Mouse (Mus musculus) MEL-GATA-1-ER (cell line): ENCODE results near the gene Utrn.

Source experiments
- DNase-seq: peaks from one replicate; pipeline ENCODE4 v3.0.0-alpha.2; 2012; ENCODE audit warnings: low read depth; ENCODE audit errors: extremely low read depth

The Utrn gene

DNA sequence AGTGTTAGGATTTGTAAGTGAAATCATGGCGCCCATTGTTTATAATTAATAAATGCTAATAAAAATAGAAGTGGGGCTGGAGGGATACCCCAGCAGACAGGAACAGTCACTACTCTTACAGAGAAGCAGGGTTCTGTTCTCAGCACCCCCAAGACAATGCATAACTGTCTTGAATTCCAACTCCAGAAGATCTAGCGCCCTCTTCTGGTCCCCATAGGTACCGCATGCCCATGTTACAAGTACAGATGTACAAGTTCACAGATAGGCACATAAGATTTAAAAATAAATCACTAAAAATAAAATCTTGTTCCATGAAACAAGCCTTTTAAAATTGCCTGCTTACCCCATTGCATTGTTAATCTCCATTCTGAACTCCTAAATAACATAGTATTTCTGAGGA, 168.6 kb downstream of the Utrn start:
- DNase-seq = peak; percentile 12

DNA sequence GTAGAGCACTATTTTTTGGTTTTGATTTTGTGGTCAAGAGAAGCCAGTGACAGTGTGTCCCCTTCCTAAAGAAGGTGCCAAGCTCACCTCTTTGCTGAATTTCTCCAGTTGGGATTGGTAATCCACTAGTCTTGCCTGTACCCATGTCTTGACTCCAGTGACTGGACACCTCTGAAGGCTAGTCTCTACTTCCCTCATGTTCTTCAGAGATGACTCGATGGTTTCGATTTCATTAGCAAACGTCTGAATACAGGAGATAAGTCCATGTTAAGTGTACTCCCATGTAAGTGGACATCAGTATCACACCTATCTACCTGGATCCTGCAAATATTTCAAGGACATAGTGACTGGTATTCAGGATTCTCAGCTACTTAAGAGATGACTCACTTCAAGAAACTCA, 171.3 kb downstream of the Utrn start:
- no peak for DNase-seq

DNA sequence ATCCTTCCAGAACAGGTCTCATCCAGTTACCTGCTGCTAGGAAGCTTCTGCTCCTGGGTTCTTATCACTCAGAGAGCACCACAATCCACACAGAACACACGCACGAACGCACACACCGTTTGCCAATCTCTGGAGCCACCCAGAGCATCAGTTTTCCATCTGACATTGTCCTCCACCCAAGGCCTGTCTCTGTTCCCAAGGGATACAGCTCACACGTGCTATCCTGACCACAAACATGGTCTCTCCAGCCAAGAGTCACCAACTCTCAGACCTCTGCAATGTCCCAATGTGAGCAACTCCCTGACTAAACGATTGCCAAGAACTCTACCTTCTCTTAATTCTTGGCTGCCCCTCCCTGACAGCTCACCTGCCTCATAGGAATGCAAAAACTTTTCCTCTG, 172.5 kb downstream of the Utrn start:
- no peak for DNase-seq

DNA sequence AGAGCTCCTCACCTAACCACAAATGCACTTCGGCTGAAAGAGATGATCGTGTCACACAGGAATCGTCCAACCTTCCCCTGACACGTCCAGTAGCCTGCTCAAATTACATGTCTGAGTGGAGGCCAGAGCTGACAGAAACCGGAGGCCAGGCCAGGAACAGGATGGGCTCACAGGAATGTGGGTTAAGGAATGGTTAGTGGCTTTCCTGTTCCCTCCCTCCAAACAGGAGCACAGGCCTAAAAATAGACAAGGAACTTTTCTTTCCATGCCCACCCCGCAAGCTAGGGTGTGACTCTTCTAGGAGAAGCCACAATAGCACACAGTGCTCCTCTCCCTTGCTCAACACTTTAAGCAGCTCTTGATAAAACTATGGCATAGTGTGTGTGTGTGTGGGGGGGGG, 174.4 kb downstream of the Utrn start:
- DNase-seq = no peak

DNA sequence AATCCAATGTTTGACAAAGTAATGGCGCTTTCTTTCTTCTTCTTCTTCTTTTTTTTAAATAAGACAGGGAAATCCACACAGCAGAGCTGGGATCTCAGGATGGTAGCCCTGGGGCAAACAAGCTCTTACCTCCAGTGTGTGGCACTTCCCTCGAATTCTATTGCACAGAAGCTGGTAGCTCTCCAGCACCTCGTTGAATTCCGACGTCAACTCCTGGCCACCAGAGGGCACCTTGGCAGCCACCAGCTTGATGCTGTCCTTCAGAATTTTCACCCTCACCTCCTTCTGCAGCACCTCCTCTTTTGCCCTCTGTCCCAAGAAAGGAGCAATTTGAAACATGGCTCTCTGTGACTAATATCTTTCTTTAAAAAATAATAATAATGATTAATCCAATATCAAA, 178.6 kb downstream of the Utrn start:
- DNase-seq = peak; percentile 21

DNA sequence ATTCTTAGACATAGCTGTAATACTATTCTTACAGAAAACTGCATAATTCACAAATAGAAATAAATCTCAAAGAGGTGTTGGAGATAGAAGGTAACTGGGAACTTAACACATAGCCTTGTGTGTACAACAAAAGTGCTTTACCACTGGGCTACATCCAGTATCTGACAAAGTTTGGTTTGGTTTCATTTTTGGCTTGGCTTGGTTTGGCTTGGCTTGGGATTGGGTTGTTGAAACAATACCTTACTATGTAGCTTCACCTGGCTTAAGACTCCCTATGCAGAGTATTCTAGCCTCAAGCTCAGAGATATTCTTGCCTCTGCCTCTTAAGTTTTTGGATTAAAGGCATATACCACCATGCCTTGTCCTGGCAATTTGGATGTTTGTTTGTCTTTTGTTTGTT, 183.5 kb downstream of the Utrn start:
- no peak for DNase-seq

DNA sequence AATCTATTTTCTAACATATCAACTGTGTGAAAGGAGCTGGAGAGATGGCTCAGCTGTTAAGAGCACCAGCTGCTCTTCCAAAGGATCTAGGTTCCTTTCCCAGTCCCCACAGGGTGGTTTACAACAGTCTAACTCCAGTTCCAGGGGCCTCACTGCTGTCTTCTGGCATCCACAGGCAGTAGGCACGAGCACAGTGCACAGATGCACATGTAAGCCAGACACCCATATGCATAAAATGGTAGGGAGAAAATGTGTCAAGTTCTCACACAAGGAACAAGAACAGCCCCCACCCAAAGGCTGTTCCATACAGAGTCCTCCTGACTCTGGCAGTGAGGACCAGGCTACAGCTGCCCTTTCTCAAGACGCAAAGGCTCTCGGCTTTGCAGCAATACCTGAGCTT, 185.1 kb downstream of the Utrn start:
- DNase-seq = no peak

DNA sequence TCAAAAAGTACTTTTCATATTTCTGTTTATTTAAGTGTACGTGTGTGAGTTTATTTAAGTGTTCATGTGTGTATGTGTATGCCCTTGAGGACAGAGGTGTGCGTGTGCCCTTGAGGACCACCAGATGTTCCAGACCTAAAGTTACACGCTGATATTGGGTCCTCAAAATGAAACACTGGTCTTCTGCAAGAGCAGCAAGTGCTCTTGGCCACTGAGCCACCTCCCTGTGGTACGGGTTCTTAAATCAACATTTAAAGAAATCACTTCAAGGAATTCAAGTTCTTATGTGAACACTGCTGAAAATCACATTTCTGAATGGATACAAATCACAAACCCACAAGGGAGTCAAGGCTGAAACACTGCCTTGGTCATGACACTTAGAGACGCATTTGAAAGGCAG, 195.9 kb downstream of the Utrn start:
- no peak for DNase-seq

DNA sequence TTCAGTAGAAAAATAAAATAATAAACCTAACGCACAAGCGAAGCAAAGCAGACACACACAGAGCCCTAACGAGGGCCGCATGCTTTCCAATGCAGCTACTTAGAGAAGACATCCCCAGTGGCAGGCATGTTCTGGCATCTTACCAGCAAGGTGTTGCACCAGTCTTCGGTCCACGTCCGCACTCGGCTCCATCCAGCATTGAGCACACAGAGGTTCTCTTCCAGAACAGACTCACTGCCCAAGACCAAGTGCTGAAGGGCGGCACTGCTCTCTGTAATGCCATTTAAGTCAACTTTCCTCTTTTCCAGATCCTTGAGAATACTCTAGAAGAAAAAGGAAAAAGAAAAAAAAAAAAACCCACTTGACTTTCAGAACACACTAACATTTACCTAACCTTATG, 197.6 kb downstream of the Utrn start:
- no peak for DNase-seq

DNA sequence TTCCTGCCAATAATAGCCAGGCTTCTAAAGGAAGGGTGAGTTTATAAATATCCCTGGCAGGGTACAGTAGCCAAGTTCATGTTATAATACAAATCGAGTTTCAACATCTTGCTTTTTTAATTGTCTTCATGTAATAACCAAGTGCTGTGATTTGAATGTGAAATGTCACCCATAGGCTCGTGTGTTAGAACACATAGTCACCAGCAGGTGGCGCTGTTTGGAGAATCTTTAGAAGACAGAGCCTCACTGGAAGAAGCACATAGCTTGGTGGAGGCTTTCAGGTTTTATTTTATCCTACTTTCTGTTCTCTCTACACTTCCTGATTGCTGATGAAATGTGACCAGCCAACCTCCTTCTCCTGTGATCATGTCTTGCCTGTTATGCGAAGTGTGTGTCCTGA, 207.1 kb downstream of the Utrn start:
- no peak for DNase-seq

DNA sequence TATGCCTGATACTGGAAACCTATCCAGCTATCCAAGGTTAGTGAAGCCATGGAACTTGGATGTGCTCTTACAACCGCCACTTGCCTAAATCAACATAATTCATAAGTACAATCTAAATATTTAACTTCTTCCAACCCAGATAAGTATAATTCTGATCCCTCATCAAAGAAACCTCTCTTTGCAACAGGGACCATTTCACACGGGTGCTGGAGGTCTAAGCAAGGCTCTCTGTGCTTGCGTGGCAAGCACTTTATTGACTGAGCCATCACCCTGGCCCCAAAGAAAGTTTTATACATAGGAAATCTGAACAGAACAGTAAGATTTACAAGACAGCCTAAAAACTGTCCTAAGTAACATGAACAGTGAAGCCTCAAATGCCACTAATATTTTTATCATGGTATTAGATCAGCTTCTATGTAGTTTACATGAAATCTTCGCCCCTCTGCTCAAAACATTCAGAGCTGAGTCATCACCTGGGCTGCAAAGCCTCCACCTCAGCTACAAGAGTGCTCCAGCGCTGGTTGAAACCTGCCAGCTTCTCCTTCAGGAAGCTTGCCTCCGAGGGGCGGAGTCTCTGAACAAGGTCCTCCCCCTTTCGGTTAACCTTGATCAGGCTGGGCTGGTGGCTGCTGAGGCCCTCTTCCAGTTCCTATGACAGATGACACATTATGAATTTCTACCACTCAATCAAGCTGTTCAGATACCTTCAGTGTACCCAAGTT, 211.0 kb downstream of the Utrn start:
- no peak for DNase-seq

DNA sequence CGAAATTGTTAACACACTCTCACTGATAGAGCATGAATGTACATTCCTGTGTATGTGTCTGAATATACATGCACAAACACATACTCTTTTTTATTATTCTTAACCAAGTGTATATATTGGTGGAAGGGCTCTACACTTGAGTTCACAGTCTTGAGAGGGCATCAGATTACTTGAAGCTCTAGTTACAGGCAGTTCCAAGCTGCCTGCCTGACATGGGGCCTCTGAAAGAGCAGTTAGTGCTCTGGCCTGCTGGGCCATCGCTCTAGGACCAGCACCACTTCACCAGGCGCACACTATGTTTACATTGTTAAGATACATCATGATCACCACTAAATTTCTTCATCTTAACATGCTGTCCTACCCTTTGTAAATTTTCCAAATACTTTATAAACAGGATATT, 216.2 kb downstream of the Utrn start:
- no peak for DNase-seq

DNA sequence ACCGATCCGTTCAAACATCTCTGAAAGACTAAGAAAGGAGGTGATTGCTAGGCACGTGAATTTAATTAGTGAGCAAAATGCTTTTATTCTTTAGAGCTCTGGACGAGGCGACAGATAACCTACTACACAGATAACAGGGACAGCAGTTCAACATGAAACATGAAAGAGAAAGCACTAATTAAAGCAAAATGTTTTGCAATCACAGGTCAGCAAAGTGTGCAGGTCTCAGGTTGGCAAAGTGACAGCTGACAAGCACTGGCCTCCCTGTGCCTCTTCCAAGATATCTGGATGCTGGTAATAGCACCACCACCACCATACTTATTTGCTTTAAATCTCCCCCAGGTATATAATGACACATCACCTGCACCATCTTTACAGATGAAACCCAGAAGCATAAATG, 223.0 kb downstream of the Utrn start:
- no peak for DNase-seq

DNA sequence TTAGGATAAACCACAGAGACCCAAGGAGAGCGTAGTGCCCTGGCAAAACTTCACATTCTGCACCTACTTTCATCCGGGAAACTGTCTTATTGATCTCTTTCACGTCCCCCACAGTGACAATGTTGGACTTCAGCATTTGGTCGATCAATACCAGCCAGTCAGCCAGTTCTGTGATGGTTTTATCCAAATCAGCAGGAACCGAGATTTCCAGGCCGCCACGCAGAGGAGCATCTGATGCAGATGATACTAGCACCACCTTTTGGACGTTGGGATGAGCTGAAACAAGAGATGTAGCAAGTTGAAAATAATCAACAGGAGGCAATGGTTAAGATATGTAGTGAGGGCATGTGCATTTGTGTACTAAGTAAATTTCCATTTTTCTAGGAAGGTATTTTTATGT, 225.8 kb downstream of the Utrn start:
- DNase-seq = no peak

DNA sequence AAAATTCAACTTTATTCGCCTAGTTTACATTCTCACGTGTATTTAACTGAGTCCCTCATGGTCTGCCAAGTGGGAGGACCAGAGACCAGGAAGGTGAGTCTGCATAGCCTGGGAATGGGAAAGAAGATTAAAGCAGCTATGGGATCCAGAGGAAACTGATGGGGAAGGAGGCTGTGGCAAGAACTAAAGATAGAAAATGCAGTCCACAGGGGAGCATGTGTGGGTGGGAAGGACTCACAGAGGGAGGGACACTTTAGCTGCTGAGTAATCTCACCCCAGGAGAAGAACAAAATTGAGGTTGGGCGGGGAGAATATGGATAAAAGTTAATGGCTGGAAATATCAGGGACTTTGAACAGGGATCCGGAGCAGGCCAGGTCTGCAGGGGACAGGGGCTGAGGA, 229.5 kb downstream of the Utrn start:
- no peak for DNase-seq

DNA sequence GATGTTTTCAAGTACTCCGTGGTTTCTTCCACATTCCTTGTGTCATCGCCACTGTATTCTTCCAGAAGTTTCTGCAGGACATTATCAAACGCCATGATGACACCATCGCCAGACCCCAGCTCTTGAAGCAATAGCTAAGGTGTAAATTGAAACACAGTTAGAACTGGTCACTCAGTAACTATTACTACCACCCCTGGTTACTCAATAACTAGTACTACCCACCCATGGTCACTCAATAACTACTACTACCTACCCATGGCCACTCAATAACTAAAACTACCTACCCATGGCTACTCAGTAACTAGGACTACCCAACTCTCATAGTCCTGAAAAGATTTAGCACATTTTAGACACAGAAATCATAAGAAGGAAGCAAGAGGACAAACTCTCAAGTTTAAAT, 235.2 kb downstream of the Utrn start:
- DNase-seq = no peak

DNA sequence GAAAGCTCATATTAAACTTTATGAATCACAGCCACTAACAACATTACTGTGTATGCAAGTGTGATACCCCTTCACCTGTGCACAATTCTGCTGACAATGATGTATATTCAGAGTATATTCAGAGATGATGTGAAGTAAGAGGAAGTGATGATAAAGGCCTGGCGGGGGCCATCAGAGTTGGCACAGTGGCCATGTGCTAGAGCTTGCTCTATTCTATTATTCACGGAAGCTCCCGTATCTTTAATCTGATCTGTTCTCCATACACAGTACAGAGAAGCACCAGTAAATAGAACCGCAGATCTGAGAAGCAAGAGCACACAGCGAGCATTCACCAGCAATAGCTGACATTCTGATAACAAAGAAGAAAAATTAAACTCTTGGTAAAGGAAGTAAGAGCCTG, 238.2 kb downstream of the Utrn start:
- peak; percentile 10 for DNase-seq

DNA sequence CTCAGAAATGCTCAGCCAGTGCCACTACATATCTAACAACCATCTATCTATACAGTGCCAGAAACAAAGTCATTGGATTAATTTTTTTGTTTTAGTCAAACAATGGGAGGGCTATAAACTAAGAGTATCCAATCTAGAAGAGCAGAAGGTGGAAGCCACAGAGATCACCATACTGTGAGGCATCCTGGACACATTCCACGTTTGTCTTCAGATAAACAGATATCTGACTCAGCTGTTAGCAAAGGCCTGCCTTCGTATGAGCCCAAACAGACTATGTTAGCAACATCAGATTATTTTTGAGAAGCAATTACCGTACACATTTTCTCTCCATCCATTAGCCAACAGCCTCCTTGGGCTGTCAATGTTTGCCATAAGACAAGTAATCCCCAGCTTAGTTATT, 250.8 kb downstream of the Utrn start:
- no peak for DNase-seq

DNA sequence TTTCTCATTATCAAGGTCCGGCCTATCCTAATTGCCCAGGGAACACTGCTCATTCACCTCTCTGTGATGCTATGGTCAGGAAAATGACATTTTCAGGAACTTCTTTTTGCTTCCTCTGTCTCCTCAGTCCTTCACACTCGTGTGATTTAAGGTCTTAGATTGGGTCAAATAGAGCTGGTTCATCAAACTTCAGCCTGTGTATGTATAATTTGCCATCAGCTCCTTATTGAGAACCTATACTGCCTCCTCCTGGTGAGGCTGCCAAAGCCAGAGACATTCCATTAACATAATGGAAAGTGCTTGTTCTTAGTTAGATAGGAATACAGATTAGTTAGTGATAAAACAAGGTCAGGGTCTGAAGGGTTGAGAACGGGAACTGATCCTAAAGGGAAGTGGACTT, 253.4 kb downstream of the Utrn start:
- DNase-seq = no peak

DNA sequence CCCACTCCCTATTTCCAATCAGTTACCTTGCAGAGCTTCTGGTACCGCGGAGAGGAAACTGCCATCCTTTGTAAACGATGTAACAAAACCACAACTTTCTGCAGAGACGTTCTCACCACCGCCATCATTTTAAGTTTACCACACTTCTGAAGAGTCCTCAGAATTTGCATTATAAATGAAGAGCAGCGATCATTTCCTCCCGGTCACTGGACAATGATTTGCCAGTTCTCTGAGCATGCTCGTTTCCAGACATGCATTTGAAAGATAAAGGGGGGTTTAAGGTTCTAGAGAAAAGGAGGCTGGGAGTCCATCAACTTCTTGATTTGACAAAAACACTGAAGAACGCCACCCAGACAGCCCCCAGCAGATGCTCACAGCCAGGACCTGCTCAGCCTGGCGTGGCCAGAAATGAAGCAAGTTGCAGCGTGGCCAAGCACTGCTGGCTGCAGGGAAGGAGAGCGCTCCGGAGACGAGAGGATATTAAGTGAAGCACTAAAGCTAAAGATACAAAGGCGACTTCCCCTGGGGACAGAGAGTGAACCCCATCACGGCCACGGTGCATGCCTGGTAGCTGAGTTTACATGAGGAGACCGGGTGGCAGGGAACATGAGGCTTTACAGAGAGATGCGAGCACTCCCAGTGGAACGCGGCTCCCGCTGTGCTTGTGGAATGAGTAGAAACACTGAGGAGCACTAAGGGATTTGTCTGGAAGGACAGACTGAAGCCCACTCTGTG, 254.5 kb downstream of the Utrn start:
- DNase-seq = no peak

DNA sequence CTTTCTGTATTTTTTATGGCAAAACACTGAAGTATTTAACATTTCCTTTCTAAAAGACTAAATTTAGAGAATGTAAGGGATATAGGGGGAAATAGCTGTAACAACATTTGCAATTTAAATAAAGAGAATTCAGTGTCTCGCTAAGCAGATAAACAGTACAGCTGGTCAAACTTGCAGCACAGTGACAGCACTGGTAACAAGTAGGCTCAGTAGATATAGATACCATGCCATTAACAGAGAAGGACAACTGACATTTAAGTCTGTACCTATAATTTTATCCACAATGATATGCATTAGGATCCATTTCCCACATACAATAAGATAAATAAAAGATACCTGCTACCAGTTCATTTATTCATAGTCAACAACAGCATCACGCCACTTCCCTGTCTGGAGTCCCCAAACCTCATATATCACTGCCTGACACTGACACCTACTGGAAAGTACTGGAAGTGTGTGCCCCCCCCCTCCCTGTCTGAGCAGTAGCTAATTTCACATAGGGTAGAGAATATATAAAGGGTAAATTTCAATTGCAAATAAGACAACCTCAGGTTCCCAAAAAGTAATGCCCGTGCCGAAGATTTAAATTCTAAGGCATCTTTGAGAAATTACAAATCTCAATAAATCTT, 256.8 kb downstream of the Utrn start:
- no peak for DNase-seq

DNA sequence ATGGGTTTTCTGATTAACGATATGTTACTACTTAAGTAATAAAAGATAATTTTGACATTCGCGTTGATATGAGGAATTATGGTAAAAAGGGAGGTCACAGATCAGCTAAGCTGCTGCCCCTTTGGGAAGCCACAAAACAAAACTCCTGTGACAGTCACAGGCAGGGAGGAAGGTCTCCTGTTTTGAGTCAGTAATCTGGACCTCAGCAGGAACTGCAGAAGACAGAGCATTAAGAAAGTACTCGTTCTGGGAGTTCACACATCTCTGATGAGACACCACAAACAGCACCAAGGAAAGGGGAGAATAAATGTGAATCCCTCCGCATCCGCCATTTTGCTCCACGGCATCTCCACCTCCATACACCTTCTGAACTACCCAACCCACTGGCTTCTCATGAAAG, 259.3 kb downstream of the Utrn start:
- DNase-seq = no peak

DNA sequence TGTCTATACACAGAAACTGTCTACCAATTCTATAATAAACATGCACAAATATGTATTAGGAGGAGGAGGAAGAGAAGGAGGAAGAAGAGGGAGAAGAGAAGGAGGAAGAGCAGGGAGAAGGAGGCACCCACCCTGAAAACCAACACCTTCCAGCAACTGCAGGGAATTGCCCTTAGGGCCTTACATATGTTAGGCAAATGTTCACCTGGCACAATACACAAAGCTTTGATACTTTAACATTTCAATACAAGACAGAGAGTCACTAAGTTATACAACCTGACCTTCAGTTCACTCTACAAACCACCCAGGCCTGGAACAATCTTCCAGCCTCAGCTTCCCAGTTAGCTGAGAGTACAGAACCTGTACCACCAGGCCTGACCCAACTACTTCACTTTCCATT, 260.5 kb downstream of the Utrn start:
- no peak for DNase-seq
